Mouse (Mus musculus): ENCODE measurements around the gene Cpne9.
"Not testable (repeated sequence)": the region's sequence is repeated elsewhere in the genome, so short reads cannot be mapped to it uniquely, and the experiment has no call there.

Gene Cpne9

DNA sequence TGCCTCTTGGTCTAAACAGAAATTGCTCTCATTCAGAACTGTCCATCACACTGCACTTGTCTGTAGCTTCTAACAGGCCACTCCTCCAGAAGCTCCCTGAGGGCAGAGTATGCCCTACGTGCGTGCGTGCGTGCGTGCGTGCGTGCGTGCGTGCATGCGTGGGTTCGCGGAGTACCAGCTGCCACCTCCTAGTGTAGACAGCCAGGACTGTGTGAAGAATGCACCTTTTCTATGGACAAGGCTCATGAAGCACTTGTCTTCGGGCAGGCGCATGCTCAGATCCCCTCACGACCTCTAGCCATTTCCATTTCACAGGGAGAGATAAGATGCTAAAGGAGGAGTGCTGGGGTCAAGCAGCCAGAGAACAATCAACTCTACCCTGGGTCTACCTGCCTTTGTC, 7.2 kb downstream of the Cpne9 start:
- no peak for DNase-seq (ENCODE audit: low spot score)

DNA sequence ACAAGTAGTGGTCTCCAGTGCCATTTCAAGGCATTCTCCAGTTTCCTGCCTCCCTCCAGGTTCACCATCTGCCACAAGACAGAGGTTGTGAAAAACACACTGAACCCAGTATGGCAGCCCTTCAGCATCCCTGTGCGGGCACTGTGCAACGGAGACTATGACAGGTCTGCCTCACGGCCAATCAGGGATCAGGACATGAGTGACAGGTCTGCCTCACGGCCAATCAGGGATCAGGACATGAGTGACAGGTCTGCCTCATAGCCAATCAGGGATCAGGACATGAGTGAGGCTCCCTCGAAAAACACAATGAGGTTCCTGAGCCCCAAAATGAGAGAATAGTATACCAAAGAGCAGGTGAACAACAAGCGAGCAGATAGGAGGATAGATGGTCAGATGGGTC, 8.2 kb downstream of the Cpne9 start:
- no peak for DNase-seq (ENCODE audit: low spot score)

DNA sequence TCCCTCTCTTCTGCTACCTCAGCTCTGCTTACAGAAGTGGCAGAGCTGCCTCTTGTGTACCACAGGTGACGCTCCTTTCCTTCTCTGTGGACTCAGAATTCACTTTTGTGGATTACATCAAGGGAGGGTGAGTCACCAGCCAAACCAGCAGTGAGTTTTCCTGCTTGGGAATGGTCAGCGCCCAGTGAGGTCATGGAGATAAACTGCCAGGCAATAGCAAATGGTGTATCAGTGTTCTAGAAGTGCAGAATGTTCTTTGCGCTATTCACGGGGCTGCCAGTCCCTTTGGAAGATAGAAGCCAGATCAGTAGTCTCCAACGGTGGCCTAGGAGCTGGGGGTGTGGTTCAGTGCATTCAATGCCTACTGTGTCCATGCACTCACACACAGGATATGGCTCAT, 10.8 kb downstream of the Cpne9 start:
- no peak for DNase-seq (ENCODE audit: low spot score)

DNA sequence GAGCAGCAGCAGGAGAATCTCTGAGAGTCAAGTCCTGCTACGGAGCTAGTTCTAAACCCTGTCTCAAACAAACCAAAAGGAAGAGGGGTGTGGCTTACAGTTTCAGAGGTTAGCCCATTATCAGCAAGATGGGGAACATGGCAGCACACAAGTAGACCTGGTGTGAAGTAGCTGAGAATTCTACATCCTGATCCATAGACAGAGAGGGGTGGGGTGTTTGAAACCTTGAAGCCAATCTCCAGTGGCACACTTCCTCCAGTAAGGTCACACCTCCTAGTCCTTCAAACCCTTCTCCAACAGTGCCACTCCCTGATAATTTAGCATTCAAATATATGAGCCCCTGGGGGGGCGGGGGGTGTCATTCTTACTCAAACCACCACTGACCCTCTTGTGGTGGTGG, 13.9 kb downstream of the Cpne9 start:
- no peak for DNase-seq (ENCODE audit: low spot score)

DNA sequence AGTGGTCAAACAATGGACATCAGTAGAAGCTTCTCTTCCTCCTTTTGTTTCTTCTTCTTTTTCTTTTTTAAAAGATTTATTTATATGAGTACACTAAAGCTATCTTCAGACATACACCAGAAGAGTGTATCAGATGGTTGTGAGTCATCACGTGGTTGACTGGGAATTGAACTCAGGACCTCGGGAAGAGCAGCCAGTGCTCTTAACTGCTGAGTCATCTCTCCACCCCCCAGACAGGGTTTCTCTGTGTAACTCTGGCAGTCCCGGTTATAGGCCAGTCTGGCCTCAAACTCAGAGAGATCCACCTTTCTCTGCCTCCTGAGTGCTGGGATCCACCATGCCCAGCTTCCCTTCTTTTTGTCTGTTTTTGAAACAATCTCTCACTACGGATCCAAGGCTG, 14.5 kb downstream of the Cpne9 start:
- DNase-seq (ENCODE audit: low spot score) = no peak

DNA sequence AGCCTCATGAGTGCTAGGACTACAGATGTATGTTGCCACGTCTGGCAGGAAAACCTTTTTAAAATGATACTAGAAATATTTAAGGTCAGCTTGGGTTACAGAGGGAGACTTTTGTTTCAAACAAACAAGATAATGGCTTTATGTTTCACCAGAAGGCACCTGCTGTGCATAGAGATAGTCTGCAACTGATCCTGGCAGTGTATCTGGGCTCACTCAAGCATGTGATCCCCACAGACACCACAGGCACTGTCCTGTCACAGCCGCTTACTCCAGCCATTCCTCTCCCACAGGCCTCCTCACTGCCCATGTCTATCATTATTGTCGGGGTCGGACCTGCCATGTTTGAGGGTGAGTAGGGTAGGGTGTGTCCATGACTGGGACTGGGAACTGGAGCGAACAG, 19.2 kb downstream of the Cpne9 start:
- DNase-seq (ENCODE audit: low spot score) = no peak

DNA sequence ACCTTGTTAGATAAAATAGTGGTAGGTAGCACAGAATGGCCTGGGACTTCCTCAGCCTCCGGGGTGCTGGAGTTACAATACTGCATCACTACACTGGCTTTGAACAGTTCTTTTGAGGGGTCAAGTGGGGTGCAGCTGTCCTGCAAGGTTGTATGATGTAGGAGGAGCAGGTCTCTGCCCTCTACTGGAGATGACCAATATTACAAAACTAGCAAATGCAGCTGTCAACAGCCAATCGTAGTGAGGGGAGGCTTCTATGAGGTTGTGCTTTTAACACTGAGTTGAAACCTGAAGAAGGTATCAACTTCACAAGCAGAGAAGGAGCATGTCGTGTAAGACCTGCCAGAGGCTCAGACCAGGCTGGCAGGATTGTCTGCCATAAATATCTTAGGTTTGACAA, 20.2 kb downstream of the Cpne9 start:
- DNase-seq (ENCODE audit: low spot score) = peak; percentile 42

DNA sequence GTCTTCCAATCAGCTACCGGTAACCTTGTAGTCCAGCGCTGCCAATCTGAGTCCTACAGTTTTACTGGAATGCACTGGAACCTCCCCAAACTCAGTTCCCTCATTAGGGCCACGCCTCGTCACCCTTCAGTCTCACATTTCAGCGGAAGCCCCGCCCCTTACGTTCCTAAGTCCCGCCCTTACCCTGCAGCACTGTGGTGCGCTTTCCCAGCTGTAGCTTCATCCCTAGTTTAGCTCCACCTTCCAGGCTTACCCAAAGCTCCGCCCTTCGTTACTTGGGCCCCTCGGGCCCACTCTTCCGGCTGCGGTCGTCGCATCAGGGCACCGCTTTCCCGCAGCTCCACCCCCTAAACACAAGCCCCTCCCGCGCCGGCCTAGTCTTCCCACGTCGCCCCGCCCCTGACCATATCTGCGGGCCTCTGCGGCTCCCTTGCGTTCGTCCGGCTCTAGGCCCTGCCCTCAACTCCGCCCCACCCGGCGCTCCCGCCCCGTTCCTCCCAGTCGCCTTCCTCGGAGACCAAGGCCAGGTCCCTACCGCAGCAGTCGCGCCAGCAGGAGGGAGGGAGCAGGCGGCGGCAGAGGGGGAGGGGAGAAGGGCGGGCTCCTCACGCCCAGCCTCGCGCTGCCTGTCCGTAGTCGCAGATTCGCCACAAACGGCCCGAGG, 24.3 kb downstream of the Cpne9 start:
- DNase-seq (ENCODE audit: low spot score) = peak; percentile 98

DNA sequence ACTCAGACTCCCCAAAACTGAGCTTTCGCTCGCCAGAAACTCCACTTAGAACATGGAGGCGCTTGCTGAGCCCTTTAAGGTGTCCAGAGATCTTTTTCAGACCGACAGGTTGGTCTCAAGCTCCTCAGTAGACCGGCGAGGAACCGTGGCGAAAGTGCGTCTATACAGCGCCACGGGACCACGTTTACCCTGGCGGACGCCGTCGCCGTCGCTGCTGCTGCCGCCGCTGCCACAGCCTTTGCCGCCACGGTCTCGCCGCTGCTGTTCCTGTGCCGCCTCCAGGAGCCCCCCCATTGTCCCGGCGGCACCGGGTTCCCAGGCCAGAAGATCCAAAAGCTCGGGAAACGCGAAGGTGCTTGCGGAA, 24.9 kb downstream of the Cpne9 start, which contains the start of gene Brpf1:
Gene Brpf1, plus strand, starts transcription at position 152 of the 364 bp plus-strand sequence.
- DNase-seq (ENCODE audit: low spot score) = no peak

DNA sequence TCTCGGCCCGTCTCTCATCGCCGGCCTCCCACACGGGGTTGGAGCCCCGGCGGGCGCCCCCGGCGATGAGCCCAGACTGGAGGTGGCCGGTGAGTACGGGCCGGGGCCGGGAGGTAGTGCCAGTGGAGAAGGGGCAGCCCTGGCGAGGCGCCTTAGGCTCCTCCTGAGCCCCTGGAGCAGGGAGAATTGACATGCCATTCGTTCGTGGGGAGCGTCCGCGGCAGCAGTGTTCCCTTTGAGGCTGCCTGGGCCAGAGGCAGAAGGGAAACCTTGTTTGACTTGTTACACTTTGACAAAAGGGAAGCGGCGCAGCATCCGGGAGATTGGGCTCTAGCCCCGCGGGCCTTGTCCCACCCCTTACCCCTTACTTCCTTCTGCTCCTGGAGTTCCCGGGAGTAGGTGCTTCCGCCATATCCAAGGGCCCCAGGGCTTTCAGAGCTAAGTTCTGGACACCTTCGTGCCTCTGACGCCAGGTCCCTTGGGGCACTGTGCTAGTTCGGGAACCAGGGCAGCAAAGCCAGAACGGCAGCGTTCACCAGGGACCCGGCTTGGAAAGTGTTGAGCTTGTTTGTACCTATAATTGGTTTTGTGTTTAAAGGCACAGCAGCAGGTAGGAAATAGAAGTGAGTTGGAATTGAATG, 25.5 kb downstream of the Cpne9 start:
- peak; percentile 40 for DNase-seq (ENCODE audit: low spot score)

DNA sequence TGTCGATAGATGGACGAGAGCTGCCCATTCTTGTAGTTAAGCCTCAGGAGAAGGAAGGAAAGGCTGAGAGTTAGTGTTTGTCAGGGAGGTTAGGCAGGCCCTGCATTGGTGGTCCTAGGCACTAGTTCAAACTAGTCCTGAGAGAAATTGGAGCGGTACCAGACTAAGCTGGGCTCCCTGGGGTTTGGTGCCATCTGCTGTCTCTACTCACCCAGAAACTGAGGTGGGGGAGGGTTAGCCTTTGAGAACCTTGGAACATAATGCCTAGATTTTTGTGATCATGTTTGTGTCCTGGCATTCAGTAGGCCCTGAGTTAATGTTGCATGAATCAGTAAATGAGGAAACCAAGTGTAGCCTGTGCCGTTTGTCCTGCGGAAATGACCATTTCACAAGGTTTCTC, 26.0 kb downstream of the Cpne9 start:
- no peak for DNase-seq (ENCODE audit: low spot score)

DNA sequence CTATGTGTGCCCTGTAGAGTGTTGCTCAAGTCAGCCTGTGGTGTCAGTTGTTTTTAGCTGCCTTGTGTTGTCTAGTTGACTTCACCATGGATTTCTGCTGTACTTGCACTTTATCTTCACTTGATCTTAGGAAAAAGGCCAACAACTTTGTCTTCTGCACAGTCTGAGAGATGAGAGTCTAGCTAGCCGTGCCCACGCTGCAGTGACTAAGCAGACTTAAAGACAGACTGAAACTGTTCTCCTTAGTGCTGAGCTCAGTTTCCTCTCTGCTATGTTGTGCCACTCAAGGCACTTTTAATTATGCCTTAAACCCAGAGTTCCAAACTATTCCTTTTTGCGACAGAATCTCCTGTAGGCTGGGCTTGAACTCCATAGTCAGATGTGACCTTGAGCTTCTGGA, 33.9 kb downstream of the Cpne9 start:
- no peak for DNase-seq (ENCODE audit: low spot score)

DNA sequence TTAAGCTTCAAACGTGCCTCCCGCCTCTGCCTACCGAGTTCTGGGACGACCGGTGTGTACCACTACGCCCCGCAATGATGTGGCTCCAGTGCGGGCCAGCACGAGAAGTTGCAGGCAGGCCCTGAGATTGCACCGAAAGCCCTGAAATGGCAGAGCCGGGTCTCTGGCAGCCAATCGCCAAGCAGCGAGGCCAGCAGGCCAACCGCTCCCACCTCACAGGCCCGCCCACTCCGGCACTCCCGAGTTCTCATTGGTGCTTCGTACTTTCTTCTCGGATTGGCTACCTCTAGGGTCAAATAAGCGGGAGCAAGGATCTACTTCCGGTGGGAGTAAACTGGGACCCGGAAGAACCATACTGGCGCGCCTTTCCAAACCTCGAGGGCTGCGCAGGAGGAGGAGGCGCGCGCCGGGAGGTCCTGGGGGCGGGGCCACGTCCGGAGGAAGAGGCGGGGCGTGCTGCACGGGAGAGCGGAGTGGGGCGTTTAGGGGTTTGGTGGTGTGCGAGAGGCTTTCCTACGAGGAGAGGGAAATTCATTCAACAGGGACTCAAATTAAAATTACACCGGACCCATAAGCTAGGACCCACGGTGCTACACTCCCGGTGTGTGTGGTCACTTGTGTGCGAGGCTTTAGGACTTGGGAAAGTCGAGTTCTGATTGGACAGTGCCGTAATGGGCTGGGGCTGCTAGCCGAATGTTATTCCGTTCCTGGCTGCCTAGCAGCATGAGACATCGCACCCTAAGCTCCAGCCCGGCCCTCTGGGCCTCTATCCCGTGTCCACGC, 44.6 kb downstream of the Cpne9 start, which contains the start of gene Ogg1:
Gene Ogg1, plus strand, starts transcription at position 440 of the 783 bp plus-strand sequence.
- DNase-seq (ENCODE audit: low spot score) = peak; percentile 98

DNA sequence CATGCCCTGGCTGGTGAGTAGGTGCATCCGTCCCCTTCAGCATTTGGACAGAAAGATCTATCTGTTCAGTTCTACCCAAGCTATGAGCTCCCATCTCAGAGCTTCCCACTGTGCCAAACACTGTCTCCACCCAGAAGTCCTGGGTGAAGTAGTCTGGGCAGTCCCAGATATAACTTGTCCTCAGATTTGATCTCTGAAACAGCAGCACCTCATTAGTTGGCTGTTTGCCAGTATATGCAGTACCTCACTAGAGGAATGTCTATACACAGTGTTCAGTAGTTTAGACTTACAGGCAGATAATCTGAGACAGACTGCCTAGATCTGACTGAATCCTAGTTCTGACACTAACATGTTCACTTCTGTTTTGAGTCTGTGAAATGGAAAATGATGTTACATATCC, 47.3 kb downstream of the Cpne9 start:
- no peak for DNase-seq (ENCODE audit: low spot score)

DNA sequence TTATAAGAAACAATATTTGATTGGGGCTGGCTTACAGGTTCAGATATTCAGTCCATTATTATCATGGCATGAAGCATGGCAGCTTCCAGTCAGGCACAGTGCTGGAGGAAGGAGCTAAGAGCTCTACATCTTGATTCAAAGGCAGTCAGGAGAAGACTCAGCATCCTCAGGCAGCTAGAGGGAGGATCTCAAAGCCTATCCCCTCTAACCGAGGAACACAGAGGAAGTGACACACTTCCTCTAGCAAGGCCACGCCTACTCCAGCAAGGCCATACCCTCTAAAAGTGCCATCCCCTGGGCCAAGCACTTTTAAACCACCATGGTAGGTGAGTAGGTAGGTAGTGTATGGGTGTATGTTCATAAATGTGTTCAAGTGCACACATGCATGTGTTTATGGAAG, 48.4 kb downstream of the Cpne9 start:
- no peak for DNase-seq (ENCODE audit: low spot score)

DNA sequence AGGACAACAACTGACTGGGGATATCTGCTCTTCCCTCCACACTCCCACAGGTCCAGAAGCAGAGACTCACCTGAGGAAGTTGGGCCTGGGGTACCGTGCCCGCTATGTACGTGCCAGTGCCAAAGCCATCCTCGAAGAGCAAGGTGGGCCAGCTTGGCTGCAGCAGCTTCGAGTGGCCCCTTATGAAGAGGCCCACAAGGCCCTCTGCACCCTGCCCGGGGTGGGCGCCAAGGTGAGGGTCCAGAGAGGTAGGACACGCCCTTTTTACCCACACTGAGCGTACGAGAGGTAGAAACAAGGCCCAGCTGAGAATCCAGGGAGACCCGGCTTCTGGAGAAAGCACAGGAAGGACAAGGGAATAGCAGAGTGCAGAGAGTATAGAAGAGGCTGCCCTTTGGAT, 49.6 kb downstream of the Cpne9 start:
- no peak for DNase-seq (ENCODE audit: low spot score)

DNA sequence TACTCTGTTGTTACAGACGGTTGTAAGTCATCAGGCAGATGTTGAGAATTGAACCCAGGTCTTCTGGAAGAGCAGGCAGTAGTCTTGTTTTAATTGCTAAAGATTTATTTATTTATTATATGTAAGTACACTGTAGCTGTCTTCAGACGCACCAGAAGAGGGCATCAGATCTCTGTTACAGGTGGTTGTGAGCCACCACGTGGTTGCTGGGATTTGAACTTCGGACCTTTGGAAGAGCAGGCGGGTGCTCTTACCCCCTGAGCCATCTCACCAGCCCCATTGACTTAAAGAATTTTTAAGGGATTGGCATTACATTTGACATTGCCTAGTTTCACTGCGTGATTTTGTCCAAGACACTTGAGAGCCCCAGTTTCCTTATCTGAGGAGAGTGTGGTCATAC, 50.6 kb downstream of the Cpne9 start:
- DNase-seq (ENCODE audit: low spot score) = not testable (repeated sequence)

DNA sequence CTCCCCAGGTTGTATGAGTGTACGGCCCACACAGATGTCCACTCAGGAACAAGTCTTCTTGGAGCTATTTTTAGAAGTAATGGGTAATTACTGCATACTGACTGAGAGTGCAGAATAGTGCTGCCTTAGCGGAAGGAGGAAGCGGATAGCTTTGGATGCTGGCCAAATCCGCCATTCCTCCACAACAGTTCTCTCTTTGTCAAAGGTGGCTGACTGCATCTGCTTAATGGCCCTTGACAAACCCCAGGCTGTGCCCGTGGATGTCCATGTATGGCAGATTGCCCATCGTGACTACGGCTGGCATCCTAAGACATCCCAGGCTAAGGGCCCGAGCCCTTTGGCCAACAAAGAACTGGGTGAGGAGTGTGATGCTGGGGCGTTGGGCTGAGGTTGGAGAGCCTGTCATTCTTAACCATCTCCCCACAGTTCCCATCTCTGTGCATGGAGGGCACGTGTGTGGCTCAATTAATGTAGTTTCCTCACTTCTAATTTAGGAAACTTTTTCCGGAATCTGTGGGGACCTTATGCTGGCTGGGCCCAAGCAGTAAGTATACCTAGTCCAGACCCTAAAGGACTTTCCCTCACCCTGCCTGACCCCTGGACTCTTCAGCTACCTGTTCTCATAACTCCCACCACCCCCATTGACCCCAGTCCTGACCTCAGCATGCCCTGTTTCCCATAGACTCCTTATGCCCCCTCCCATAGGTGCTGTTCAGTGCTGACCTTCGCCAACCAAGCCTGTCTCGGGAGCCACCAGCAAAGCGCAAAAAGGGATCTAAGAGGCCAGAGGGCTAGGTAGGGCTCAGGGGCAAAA, 51.2 kb downstream of the Cpne9 start:
- no peak for DNase-seq (ENCODE audit: low spot score)

DNA sequence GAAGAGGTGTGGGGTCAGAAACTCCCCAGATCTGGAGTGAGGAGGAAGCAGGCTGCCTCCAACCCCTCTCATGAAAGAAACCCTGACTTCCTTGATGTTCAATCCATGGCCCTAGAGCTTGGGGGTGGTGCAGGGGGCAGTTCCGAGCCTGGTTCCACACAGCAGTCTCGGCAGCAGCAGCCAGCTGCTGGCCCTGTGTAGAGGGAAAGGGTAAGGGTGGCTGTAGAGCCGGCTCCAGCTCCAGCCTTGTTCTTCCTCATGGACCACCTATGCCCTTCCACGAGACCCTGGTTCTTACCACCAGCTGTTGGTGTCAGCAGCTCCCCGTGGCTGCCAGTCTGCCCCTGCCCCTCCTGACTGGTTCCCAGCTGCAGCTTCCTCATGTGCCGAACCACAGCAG, 52.1 kb downstream of the Cpne9 start:
- no peak for DNase-seq (ENCODE audit: low spot score)

DNA sequence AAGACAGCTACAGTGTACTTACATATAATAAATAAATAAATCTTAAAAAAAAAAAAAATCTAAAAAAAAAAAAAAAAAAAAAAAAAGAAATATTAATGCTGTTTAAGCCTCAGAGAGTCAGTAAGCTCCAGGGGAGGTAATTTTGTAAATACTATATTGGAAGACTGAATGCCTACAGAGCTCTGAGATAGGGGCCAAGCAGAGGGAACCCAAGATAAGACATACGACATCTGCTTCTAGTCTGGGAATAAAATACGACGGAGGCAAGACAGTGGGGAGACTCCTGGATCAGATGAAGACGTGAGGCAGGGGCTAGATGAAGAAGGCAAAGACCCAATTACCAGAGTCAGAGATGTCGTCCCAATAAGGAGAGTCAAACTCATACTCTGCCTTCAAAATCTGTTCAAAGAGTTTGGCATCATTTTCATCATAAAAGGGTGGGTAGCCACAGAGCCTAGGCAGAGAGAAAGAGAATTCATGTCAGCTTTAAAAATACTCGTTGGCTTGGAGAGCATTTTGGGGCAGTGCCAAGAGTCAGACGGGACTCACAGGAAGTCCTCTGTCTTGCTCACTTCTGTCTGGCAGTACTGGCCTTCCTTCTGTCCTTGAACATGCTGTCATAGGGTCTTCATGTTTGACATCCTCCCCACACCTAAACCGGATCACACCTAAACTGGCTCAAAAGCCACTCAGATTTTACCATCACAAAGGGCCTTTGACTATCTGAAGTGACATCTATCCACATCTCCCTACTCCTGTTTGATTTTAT, 54.9 kb downstream of the Cpne9 start:
- no peak for DNase-seq (ENCODE audit: low spot score)

DNA sequence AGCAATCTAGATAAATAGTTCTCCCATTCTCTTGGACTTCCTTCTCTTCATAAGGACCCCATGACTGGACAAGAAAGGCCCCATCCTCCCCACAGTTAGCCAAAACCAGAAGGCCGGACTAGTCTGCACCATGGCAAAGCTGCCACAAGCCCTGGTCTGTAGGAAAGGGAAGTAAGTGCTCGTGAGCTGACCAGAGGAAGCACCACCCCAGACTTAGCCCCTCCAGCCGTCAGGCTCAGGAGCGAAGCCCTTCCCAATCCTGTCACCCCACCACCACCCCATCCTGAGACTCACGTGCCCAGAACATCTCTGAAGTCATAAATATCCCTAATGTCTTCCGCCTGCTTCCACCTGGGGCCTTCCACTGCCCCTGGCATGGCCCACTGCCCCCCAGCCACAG, 59.5 kb downstream of the Cpne9 start:
- no peak for DNase-seq (ENCODE audit: low spot score)

DNA sequence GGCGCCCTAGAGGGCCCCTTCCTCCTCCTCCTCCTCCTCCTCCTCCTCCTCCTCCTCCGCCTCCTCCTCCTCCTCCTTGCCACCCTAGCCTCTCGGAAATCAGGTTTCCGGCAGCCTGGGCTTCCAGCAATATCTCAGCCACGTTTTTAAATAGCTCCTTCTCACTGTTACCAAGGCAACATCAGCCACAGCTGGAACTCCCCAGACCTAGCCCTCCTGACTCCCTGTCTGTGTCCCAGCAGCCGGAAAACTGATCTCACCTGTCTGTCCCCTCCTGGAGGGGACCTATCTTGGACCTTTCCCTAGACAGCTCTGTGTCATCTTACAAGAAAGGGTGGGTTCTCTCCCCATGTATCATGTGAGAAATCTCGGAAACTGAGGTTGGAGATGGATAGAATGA, 60.2 kb downstream of the Cpne9 start:
- DNase-seq (ENCODE audit: low spot score) = no peak
